Mouse (Mus musculus) bone marrow macrophage, adult 2 months (primary cell): ENCODE measurements around the gene BC107364.

Experiments used
- CTCF ChIP-seq: IDR thresholded peaks from 2 replicates; pipeline ENCODE4 v1.5.1; 2012; ENCODE audit warnings: low read depth, mild to moderate bottlenecking, low read length, moderate library complexity
- POLR2A ChIP-seq: IDR thresholded peaks from 2 replicates; pipeline ENCODE4 v1.6.1; 2012; ENCODE audit warnings: mild to moderate bottlenecking, low read depth, low read length, borderline replicate concordance

- no peak for TF ChIP-seq POLR2A
- no peak for TF ChIP-seq CTCF
Measured at GRCm38 (mm10) chr3:96417850-96418815, 34.0 kb downstream of the BC107364 start.
